Mouse (Mus musculus): Measurements from ENCODE around the gene Diaph2. TPM values are rescaled to one million over a fixed set of nuclear protein-coding genes. Genes with fewer than 3 reads are reported as not detected.
"Not testable (repeated sequence)": the region's sequence is repeated elsewhere in the genome, so short reads cannot be mapped to it uniquely, and the experiment has no call there.

The Diaph2 gene
- total RNA-seq, 2 experiments from 2014 or later: 23.1 to 25.4 TPM

DNA sequence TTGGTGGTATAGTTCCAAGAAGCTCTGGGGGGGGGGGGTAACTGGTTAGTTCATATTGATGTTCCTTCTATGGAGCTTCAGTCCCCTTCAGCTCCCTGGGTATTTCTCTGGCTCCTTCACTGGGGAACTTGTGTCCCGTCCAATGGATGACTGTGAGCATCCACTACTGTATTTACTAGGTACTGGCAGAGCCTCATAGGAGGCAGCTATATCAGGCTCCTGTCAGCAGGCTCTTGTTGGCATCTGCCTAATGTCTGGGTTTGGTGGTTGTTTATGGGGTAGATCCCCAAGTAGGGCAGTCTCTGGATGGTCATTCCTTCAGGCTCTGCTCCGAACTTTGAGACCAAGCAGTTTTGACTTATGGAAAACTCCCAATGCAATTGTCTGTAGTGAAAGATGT lies 50.4 kb downstream of the Diaph2 start:
- DNase-seq (ENCODE audit: low spot score in 2 of 2): not testable (repeated sequence)

DNA sequence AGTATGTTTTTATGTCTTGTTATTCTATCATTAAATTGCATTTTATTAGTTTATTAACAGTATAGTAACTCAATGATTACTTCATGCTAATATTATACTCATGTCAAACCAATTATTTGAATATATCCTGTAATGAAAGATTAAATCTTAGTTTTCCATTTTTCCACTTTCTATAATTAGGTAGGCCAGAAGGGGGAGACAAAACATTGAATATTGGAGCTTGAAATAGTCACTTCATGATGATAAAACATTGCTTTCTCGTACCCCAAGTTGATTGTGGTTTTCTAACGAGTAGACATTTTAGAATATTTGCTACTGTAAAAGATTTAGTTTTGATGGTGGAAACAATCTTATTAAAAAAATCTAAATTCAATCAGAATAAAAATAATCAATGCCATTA lies 82.4 kb downstream of the Diaph2 start:
- DNase-seq (ENCODE audit: low spot score in 2 of 2): no peak

DNA sequence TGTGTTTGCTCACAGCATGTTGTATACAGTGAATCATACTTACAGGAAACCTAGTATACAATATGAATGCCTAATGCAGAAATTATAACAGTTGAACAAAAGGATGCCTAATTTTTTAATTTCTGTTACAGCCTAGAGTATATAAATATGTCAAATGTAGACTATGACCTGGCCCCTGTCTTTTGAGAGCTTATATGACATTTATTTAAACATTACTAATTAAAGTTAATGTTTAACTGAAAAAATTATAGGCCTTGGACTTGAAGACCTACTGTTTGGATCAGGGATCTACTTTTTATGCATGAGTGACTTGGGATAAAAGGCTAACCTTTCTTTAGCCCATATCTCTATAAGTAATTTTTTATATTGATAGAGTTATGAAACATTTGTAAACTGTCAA lies 84.3 kb downstream of the Diaph2 start:
- no peak for DNase-seq (ENCODE audit: low spot score in 2 of 2)

DNA sequence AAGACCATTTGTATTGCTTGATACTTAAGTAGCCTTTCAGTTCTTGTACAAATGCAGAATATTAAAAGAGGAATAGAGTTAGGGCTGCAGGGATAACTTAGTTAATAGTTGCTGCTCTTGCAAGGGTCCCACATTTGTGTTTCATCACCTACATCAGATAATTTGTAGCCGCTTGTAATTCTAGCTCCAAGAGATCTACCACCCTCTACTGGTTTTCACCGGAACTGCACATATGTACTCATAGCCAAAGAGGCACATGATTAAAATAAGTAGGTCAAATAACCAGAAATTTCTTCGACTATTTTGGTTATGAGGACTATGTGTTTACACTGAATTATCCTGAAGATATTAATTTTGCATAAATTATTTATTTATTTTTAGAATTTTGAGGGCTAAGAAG lies 134.9 kb downstream of the Diaph2 start:
- DNase-seq (ENCODE audit: low spot score in 2 of 2): peak in 1 of 2 experiments; percentile 2

DNA sequence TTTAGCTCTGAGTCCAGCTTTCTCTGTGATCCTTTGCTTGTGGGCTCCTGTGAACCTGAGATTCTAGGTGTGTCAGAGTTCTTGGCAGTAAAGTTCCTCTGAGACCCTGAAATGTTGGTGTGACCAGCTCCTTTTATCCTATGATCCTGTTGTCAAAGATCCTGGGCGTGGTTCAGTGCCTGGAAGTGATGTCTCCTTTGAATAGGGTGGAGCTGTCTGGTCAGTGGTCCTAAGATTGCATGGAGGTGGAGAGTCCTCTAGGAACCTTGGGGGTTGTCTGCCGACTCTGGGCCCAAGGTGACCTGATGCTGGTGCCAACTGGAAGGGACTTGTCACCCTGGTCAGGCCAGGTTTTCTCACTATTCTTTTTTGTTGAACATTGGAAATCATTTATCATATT lies 176.3 kb downstream of the Diaph2 start:
- no peak for DNase-seq (ENCODE audit: low spot score in 2 of 2)

DNA sequence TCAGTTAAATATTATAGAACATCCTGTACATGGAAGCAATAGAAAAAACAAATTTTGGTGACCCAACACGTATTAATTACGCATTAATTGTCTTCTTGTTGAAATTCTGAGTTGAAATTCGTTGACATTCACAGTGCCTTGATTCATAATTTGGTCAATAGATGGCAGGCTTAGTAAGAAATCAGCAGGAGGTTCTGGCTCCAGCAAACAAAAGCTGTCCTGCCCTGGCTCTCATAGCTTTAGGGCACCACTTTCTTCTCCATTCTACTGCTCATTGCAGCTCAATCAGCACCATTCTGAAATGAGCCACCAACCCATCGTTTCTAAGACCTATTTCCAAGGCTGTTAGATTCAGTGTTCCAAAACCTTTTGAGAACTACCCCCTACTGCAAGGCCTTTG lies 225.3 kb downstream of the Diaph2 start:
- no peak for DNase-seq (ENCODE audit: low spot score in 2 of 2)

DNA sequence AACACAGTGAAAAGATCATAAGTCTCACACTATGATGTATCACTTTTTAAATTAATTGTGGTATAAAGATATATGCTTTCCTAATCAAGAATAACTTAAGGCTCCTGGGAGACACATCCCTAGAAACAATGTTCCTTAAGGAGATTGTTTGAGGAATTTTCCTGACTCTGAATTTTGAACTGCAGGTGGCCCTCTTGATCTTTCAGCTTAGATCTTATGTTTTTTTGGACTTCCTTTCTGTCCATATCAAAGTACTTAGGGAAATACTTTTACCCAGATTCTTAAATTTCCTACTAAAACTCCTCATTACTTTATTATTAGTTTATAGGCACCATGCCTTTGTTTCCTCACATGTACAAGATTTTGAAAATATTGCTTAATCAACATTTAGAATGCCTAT lies 258.7 kb downstream of the Diaph2 start:
- DNase-seq (ENCODE audit: low spot score in 2 of 2): no peak

DNA sequence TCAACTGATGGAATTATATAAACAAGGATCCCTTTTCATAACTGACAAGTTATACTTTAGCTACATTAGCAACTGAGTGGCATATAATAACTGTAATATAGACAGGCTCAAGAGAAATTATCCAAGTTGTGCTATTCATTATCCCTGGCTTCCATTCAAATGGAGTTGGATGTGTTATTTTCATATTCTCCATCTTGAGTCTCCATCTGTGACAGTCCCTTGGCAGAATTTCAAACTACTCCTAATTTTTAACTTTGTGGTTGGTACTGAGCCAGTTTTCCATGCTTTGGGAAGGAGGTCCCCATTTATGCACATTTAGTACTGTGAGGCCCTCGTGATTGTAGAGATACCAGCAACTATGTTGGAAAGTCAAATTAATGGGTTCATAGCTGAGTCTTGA lies 270.2 kb downstream of the Diaph2 start:
- DNase-seq (ENCODE audit: low spot score in 2 of 2): no peak

DNA sequence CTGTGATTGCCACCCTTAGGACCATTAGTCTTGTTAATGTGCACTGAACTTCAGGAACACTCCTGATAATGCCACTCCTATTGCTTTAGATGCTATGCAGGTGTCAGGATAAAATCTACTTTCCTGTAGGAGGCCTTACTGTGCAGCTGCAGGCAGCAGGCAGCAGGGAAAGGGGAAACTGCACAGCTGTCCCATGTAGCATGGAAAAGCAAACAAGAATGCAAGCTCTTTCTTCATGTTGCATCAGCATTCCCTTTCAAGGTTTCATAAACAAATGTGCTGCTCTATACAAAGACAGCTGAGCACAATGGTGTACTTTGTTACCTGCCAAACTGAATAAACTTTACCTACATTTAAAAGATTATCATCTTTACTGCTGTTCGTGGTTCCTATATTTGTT lies 295.0 kb downstream of the Diaph2 start:
- DNase-seq (ENCODE audit: low spot score in 2 of 2): no peak

DNA sequence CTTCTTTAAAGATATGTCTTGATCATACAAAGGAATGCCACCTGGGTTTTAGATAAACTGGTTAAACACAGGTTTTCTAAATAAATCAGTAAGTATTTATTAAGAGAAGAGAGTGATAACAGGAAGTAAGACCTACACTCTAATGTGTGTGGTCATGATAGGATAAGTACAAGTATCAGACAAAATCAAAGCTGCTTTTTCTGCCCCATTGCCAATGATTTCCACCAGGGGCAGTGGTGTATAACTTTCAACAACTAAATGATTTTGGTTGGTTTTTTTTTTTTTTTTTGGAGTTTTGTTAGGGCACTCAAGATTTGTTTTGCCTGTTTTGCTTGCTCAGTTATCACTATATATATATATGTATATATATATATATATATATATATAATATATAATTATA lies 399.7 kb downstream of the Diaph2 start:
- no peak for DNase-seq (ENCODE audit: low spot score in 2 of 2)

DNA sequence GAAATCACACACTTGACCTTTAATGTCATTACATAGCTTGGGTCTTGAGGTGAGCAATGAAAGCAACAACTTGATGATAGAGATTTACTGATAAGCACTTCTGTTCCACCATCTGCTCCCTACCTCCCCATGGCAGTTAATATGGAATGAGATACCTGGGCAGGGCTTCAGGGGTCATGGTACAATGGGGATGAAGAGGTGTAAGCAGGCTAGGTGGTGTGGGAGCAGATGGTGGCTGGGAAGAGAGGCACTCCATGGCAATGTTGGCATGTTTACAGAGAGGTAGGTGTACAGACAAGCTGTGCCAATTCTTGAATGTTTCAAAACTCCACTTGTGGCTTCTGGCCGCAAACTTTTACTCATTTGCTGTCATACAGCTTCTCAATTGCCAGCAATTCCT lies 402.6 kb downstream of the Diaph2 start:
- DNase-seq (ENCODE audit: low spot score in 2 of 2): no peak

DNA sequence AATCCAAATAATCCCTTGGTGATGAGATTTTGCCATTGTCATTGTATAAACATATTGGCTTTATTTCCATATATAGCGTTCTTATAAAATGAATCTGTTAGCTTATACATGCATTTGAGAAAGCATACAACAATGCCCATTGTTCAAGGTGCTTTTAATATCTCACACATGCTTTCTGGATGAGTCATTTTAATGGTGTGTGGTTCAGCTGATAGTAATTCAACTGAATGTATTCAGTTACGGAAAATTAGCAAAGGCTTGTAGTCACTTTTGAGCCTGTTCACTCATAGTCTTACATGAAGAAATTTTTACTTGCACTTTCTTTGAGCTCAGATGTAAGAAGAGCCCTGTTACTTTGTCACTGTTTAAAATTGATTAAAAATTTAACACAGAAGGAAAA lies 423.6 kb downstream of the Diaph2 start:
- no peak for DNase-seq (ENCODE audit: low spot score in 2 of 2)

DNA sequence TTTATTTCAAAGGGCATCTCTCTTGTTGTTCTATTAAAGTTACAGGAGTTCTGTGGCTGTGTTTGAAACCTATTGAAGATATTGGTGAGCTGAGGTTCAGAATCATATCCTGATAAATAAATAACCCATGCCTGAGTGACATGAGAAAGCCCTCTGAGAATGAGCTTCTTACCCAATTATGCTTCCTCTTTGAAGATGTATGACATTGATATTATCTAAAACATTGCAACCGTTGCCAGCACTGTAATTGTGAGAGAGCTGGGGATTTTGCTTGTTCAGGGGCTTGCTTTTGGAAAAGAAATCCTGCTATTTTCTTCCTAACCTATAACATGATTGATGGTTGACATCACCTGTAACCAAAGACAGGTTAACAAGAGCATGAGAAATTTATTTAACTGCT lies 438.3 kb downstream of the Diaph2 start:
- no peak for DNase-seq (ENCODE audit: low spot score in 2 of 2)

DNA sequence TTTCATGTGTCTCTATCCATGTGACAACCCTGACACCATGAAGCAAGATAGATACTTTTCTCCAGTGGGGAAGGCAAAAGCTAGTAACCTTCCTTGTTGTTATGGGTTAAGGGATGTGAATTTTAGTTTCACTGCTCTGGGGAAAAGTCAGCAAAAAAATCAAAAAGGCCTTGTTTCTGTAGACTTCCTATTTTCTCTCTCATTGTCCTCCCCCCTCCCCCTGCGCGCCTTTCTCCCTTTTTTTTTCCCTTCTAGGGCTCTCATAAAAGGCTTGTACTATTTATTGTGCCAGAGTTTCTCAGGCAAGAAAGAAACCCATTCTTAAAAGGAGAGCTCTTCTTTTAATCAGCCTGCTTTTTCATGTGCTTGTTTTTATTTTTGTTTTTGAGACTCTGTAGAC lies 438.9 kb downstream of the Diaph2 start:
- no peak for DNase-seq (ENCODE audit: low spot score in 2 of 2)

DNA sequence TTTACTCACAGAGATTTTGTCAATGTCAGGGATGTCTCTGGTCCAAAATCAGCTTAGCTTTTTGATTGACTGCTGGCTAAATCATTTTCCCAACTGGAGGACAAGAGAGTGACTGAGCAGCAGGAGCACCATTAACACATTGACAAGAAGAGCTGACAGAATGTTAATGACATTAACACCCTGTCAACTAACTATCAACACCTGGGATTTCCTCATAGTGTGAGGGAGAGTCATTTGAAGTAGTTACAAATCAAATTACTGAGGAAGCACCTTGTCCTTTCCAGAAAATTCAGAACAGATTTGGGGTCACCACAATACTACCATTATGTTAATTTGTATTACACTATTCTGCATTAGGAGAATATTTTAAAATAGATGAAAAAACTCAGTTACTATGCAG lies 439.7 kb downstream of the Diaph2 start:
- DNase-seq (ENCODE audit: low spot score in 2 of 2): no peak

DNA sequence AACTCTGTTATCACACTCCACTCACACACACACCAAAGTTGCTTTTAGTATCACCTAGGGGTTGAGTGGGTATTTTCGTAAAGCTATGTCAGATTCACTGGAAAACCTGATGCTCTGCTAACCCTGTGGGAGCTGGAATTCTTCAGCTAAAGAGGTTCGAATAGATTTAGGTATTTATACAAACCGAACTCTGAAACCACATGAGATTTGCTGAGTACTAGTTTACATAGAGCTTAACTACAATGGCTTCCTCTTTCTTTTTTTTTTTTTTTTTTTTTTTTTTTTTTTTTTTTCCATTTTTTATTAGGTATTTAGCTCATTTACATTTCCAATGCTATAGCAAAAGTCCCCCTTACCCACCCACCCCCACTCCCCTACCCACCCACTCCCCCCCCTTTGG lies 447.9 kb downstream of the Diaph2 start:
- not testable (repeated sequence) for DNase-seq (ENCODE audit: low spot score in 2 of 2)

DNA sequence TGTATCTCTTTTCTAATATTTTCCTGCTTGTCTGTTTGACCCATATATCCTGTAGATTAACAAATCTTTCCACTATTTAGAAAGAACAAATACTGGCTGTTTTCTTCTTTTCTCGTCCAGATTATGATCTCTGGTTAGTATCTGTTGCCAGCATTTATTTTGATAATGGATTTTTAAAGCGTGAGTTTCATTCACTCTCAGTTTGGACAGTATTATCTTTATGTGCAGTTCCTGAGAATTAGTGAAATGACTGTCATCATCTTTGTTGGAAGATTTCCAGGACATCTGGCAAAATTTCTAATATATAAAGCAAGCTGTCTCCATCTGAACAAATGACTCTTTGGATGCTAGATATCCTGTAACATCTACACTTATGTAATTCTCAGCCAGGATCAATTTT lies 455.7 kb downstream of the Diaph2 start:
- DNase-seq (ENCODE audit: low spot score in 2 of 2): no peak

DNA sequence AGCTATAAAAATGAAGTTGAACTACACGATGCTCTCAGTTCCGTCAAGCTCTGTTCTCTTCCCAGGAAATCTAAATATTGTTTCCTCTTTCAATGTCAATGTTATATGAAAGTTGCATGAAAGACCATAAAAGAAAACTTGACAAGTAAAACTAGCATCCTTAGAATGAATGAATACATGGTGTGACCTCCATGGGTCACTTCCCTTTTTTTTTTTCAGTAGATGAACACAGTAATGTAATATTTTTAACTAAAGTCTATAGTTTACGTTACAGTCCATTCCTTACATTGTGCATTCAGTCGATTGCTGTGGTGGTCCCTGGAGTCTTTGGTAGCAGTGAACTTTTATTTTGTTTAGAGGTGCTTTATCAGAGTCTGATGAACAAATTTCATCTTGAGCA lies 462.7 kb downstream of the Diaph2 start:
- no peak for DNase-seq (ENCODE audit: low spot score in 2 of 2)

DNA sequence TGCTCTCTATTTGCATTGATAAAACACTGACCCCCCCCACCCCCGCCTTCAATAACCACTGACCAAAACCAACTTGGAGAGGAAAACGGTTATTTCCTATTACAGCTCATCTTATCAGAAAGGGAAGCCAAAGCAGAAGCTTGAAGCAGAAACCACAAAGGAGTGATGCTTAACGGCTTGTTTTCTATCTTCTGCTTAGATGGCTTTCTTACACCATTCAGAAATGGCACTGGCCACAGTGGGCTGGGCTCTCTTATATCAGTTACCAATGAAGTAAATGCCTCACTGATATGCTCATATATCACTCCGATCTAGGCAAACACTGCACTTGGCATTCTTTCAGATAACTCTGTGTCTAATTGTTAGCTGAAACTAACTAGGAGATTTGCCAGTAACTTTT lies 463.2 kb downstream of the Diaph2 start:
- no peak for DNase-seq (ENCODE audit: low spot score in 2 of 2)

DNA sequence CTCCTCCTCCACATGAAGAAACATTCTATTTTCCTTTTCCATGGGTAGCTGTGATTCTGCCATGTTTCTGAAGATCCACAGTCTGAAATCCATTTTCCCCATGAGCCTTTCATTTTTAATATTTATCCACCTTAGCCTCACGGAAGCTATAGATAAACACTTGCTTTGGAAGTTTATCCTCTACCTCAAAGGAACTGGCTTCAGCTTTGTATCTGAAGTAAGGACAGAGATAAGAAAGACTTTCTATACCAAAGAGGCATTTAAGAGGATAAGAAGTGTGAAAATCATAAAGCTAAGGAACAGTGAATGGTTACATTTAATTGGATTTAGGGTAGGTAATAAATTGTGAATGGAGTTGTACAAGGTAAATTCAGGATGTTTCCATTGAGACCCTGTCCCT lies 480.5 kb downstream of the Diaph2 start:
- no peak for DNase-seq (ENCODE audit: low spot score in 2 of 2)

DNA sequence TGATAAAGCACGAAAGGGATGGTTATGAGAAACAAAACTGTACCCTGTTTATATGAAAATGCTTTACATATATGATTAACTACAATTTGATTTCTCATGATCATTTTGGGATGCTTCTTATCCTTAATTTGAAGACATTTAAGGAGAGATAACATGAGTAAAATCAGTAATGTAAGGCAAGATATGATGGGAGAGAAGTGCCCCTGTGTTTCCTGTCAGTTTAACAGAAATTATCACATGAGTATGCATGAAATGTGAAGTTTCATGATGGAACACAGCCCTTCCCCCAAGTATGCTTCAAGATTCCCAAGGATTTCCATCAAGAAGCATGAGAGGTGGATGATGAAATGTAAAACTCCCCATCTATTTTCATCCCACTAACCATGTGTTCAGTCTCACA lies 485.6 kb downstream of the Diaph2 start:
- no peak for DNase-seq (ENCODE audit: low spot score in 2 of 2)

DNA sequence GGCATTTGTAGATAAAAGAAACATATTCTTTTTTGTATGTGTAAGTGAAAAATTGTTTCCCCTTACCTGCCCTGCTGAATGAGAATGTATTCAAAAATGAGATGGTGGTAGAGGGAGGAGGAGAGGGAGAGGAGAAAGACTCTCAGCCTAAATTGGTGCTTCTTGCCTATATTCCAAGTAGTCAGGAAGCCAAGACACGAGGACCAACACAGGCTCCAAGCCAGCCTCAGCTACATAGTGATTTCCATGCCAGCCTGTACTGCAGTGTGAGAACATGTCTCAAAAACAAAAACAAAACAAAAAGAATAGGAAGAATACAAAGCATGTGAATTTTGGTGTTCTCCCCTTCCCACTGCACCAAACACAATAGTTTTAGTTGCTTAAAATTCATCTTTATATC lies 497.1 kb downstream of the Diaph2 start:
- no peak for DNase-seq (ENCODE audit: low spot score in 2 of 2)

DNA sequence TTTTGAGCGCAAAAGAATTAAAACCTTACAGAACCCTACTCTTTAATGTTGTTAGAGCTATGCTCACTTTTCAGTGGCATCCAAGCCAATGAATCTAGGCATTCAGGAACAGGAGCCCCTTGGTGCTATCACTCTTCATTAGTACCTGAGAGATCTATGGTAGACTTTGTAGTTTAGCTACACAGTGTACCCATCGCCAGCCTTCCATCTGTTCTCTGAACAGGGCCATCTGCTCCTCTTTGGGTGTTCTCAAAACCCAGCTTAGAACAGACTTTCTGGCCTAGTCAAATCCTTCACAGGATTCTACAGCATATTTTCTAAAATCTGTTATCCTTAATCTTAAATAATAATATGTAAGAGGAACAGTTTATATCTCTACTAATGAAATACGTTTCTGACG lies 504.1 kb downstream of the Diaph2 start:
- DNase-seq (ENCODE audit: low spot score in 2 of 2): no peak

DNA sequence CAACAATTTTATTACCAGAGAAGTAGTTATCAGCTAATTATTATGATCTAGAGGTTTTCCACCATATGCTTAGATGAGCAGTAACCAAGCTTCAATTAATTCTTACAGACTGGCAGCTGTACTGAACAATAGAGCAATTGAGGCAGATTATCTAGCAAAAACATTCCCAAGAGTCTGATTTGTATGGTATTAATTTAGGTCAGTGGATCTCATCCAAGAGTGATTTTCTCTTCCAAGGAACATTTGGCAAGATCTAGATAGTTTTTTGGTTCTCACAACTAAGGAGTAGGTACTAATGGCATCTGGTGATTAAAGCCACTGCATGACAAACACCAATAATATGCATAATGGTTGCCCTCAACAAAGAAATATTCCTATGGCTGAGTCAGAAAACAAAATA lies 516.2 kb downstream of the Diaph2 start:
- DNase-seq (ENCODE audit: low spot score in 2 of 2): no peak

Data from adrenal gland, postnatal 4 days (tissue).